Mouse (Mus musculus) cerebellum, adult 9-10 months (tissue): ENCODE results near the gene Arl6ip4.

Experiments
- DNase-seq: peaks from one replicate; pipeline ENCODE4 v3.0.0; 2022

Gene Arl6ip4

DNA sequence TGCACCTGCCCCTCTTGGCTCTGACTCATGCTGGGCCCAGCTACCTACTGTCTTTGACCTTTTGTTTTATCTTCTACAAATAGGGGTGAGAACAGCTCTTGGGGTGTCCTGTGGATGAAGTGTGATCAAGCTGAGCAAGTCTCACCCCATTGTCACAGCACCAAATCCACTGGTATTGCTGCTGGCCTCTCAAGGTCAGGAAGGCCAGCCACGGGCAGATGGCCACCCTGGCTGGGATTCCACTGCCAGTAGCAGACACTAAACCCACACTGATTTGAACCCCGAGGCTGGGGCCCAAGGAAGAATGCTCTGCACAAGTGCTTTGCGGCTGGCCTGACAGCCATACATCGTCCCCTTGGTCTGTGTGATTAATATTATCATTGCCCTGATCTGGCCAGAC lies 42.4 kb downstream of the Arl6ip4 start:
- peak; percentile 58 for DNase-seq

DNA sequence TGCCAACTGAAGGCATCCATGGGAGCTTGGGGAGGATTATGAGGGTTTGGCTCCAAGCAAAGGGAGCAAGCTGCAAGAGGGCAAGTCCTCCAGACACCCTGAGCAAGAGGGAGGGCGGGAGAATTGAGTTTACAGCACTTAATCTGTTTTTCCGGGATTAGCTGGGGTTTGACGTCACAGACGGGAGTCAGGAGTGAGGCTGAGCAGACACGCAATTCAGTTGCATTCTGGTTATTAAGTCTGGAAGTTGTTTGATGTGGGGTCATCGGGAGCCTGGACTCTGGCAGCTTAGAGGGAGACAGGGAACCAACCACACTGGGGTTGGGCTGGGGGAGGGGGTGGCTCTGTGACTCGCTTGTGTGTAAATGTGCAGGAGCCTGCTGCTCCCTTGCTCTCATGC lies 43.6 kb downstream of the Arl6ip4 start:
- DNase-seq = no peak

DNA sequence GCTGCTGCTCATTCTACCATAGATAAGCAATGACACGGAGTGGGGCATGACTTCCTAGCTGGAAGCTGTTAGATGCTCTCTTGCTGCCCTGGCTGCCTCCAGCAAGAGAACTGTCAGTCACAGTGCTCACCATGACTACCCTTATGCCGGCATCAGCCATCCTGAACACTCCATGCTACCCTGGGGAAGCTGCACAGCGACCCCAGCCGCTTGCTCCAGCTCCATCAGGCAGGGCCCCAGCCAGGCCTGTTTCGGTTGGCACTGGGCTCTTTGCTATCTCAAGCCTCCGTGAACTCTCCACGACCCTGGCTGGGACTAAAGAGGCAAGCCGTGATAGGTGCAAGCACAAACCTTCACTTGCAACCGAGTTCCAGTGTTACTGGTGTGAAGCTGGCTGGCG lies 45.9 kb downstream of the Arl6ip4 start:
- no peak for DNase-seq

DNA sequence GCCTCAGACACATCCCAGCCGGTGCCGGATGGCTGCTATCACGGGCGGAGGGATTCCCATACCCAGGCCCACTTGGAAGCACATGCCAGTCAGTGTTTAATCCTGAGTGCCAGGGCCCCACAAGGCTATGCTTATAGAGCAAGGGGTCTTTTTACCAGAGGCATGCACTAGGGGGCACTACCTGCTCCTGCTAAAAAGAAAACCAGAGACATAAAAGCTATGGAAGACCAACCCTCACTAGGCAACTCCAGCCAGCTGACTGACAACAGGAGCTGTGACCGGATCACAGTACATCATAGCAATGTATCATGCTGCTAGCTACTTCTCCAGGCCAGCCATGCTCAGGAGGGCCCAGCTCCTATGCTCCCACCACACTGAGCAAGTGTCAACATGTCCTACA lies 46.7 kb downstream of the Arl6ip4 start:
- DNase-seq = peak; percentile 85

DNA sequence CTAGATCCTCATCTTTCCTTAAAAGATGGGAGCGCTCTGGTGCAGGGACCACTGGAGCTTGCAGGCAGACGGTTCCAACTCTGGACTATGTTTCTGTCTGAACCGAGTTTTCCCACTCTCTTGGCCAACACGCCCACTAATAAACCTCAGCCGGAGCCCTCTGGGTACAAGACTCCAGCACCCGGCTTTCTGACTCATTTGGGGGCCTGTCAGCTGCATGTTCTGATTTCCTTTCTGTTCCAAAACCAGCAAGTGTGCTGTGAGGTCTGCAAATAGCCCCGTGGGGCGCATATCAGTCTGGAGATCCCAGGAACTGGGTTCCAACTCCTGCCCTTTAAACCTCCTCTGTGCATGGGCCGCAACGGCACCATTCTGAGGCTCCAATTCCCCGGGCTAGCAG lies 47.6 kb downstream of the Arl6ip4 start:
- DNase-seq = no peak

DNA sequence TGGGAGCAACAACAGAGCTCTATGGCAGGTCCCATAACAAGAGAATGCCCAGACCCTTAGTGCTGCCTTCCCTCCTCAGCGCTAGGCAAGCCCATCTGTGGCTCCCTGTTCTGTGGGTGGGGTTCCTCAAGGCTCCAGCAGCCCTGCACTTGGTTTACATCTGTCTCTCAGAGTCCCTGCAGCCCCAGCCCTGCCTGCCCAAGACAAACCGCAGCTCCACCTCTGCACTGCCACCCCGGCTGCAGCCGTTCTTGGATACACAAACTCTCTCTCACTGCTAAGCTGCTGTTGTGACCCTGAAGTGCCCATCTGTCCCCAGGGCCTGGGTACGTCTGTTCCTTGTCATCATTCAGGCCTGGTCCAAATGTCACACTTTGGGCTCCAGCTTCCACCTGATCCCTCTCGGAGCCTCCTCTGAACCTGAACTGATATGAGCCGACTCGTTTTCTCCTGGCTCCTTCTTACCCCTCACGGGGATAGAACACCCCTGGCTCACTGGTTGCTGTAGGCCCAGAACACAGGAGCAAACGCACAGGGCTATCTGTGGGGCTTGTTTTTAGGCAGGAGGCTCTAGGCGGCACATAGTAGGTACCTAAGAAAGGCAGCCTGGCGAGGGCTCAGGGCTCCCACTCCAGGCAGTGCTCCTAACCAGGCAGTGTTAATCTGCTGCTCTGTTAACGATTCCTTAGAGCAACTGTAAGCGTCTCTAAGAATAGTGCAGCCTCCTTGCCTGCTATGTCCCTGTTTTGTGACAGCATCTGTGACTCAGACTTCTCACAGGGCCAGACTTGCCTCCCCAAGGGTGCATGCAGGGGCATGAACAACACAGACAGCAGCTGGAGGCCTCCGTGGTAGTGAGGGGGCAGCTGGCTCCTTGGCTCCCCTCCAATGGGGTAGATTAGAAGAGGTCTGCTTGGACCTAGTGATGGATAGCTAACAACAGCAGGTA lies 50.0 kb downstream of the Arl6ip4 start:
- peak; percentile 64 for DNase-seq

DNA sequence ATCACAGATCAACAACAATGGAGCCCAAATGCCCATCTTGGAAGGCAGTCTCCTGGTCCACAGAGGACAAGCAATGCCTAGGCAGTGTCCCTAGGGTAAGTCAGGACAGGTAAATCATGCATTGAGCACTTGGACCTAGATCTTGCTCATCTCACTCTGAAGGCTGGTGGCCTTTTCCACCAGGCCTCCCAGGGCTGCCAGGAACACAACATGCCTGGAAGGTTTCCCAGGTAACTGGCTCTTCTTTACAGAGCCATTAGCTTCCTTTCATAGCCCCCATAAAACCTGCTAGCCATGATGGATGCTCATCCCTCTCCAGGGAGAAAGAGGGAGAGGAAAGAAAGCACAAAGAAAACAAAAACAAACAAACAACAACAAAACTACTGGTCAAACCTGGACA lies 50.9 kb downstream of the Arl6ip4 start:
- DNase-seq = peak; percentile 87

DNA sequence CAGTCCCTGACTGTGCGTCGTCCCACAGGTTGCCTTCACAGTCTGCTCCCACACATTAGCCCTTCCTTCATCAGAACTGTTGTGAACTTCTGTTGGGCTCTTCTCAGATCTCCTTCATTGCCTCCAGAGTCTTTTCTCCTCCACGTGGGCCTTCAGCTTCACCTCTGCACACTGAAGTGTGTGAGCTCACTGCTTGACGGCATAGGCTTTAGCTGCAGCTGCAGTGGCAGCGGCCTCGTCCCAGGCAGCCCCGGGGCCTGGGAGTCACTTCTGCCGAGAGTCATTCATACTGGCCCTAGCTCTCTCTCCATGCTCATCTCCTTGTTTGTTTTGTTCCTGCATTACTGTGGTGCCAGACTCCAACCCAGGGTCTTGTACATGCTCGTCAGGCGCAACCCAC lies 51.7 kb downstream of the Arl6ip4 start:
- DNase-seq = no peak
